Mouse (Mus musculus) G1E (cell line): ENCODE results near the gene Htra3. TPM values are rescaled to one million over a fixed set of nuclear protein-coding genes. Genes with fewer than 3 reads are reported as not detected.

ENCODE experiments used
- ATAC-seq: 2 replicates; pipeline ENCODE4 v1.8.0; 2016; ENCODE audit warnings: mild to moderate bottlenecking; ENCODE audit not compliant: insufficient number of reproducible peaks, poor library complexity, low FRiP score, severe bottlenecking; ENCODE audit errors: extremely low read depth
- DNase-seq: peaks from one replicate; pipeline ENCODE4 v3.0.0; 2012; ENCODE audit warnings: low spot score
- H3K27me3 ChIP-seq: 2 replicates; pipeline ENCODE4 v1.6.1; 2012; ENCODE audit warnings: mild to moderate bottlenecking, low read length, inconsistent platforms; ENCODE audit not compliant: insufficient read depth
- H3K36me3 ChIP-seq: replicated peaks from 2 replicates; pipeline ENCODE3; 2012; ENCODE audit warnings: mild to moderate bottlenecking, inconsistent platforms
- H3K4me1 ChIP-seq: 2 replicates; pipeline ENCODE4 v1.6.1; 2012; ENCODE audit warnings: low read depth, low read length, inconsistent platforms, mixed read lengths; ENCODE audit not compliant: insufficient read depth
- H3K4me3 ChIP-seq: 2 replicates; pipeline ENCODE4 v1.5.1; 2012; ENCODE audit warnings: low read depth, mild to moderate bottlenecking, inconsistent platforms, low read length, moderate library complexity, mixed read lengths
- H3K9me3 ChIP-seq: replicated peaks from 2 replicates; pipeline ENCODE4 v1.6.1; 2012; ENCODE audit warnings: inconsistent platforms
- CTCF ChIP-seq: IDR thresholded peaks from 2 replicates; pipeline ENCODE4 v1.5.1; 2012; ENCODE audit warnings: low read depth, low read length, inconsistent platforms, mixed read lengths
- GATA1 ChIP-seq: IDR thresholded peaks from 2 replicates; pipeline ENCODE4 v1.6.1; 2012; ENCODE audit warnings: borderline replicate concordance, low read length, inconsistent platforms, mixed read lengths
- GATA2 ChIP-seq: IDR thresholded peaks from 2 replicates; pipeline ENCODE4 v1.6.1; 2012; ENCODE audit warnings: low read depth, low read length, inconsistent platforms, borderline replicate concordance
- POLR2AphosphoS5 ChIP-seq: IDR thresholded peaks from 2 replicates; pipeline ENCODE4 v1.6.1; 2012; ENCODE audit warnings: low read depth, low read length, inconsistent platforms; ENCODE audit not compliant: insufficient replicate concordance
- TAL1 ChIP-seq: conservative IDR thresholded peaks from 2 replicates; pipeline ENCODE4 v1.6.1; 2012; ENCODE audit warnings: low read depth, low read length, inconsistent platforms, mixed read lengths
- polyA plus RNA-seq: library from polyadenylated mRNA; stranded (reverse); fragments of >175 nt; gene quantifications from 2 replicates; pipeline ENCODE4 v1.2.3, GENCODE M21; 2012
- total RNA-seq, 2 experiments: library from RNA; stranded (forward) in 1 of 2; stranded (reverse) in 1 of 2; fragments of 200-1000 nt in 1 of 2; fragments of >200 nt in 1 of 2; fragmentation: Nextera tagmentation in 1 of 2; gene quantifications; 2 replicates each; pipeline ENCODE4 v1.2.3; 2014 to 2017

Gene Htra3
- total and polyA plus RNA-seq, 3 experiments = not detected

- no peaks in the 10 kb centered on the region for H3K4me1 ChIP-seq
- peaks cover 6% of the 10 kb centered on the region for H3K27me3 ChIP-seq
- no peak for ATAC-seq
- no peaks in the 10 kb centered on the region for H3K9me3 ChIP-seq
- no peak for DNase-seq
- TF ChIP-seq POLR2AphosphoS5 = no peak
- TF ChIP-seq CTCF = no peak
- TF ChIP-seq TAL1 = no peak
- TF ChIP-seq GATA2 = no peak
- no peak for TF ChIP-seq GATA1
- H3K4me3 ChIP-seq = no peak overlapping the region
- no peaks in the 10 kb centered on the region for H3K36me3 ChIP-seq
These were observed 33.6 kb downstream of the Htra3 start for GRCm38 (mm10) chr5:35645938-35646493.

- H3K36me3 ChIP-seq = no peaks in the 10 kb centered on the region
- TF ChIP-seq GATA1 (no peak), GATA2 (no peak), CTCF (no peak), TAL1 (no peak), POLR2AphosphoS5 (no peak)
- DNase-seq (no peak), ATAC-seq (no peak)
- peaks cover 6% of the 10 kb centered on the region for H3K27me3 ChIP-seq
- no peaks in the 10 kb centered on the region for H3K9me3 ChIP-seq
- H3K4me3 ChIP-seq = no peak overlapping the region
- H3K4me1 ChIP-seq = no peaks in the 10 kb centered on the region
These were observed 35.5 kb downstream of the Htra3 start for GRCm38 (mm10) chr5:35644082-35644481.

GRCm38 (mm10) chr5:35643401-35644048 lies 36.1 kb downstream of the Htra3 start:
- no peak overlapping the region; the same call in 1 of the 2 replicates for H3K4me3 ChIP-seq
- DNase-seq (no peak), ATAC-seq (no peak)
- no peaks in the 10 kb centered on the region for H3K9me3 ChIP-seq
- TF ChIP-seq TAL1 = no peak
- TF ChIP-seq POLR2AphosphoS5 = no peak
- TF ChIP-seq CTCF = no peak
- no peak for TF ChIP-seq GATA1
- TF ChIP-seq GATA2 = no peak
- no peaks in the 10 kb centered on the region for H3K4me1 ChIP-seq
- H3K36me3 ChIP-seq = no peaks in the 10 kb centered on the region
- peaks cover 8% of the 10 kb centered on the region for H3K27me3 ChIP-seq

GRCm38 (mm10) chr5:35641961-35642584 lies 37.5 kb downstream of the Htra3 start:
- Histone ChIP-seq H3K4me3 (no peak overlapping the region), H3K4me1 (no peaks in the 10 kb centered on the region), H3K9me3 (no peaks in the 10 kb centered on the region), H3K27me3 (peaks cover 12% of the 10 kb centered on the region; the same call in 1 of the 2 replicates), H3K36me3 (no peaks in the 10 kb centered on the region)
- ATAC-seq = no peak
- TF ChIP-seq GATA2 (no peak), GATA1 (no peak), CTCF (no peak), TAL1 (no peak), POLR2AphosphoS5 (no peak)
- no peak for DNase-seq

GRCm38 (mm10) chr5:35636016-35636415 lies 43.6 kb downstream of the Htra3 start:
- ATAC-seq (no peak), DNase-seq (no peak)
- Histone ChIP-seq H3K27me3 (peaks cover 6% of the 10 kb centered on the region; the same call in 1 of the 2 replicates), H3K36me3 (no peaks in the 10 kb centered on the region), H3K9me3 (no peaks in the 10 kb centered on the region), H3K4me1 (no peaks in the 10 kb centered on the region), H3K4me3 (no peak overlapping the region)
- TF ChIP-seq GATA2 (no peak), GATA1 (no peak), CTCF (no peak), POLR2AphosphoS5 (no peak)

- ATAC-seq (no peak), DNase-seq (no peak)
- Histone ChIP-seq H3K4me3 (no peak overlapping the region), H3K9me3 (no peaks in the 10 kb centered on the region), H3K36me3 (no peaks in the 10 kb centered on the region), H3K27me3 (peaks cover 2% of the 10 kb centered on the region; the same call in 1 of the 2 replicates), H3K4me1 (no peaks in the 10 kb centered on the region)
- no peak for TF ChIP-seq POLR2AphosphoS5
- no peak for TF ChIP-seq GATA2
- no peak for TF ChIP-seq CTCF
- no peak for TF ChIP-seq GATA1
- no peak for TF ChIP-seq TAL1
These were observed 46.7 kb downstream of the Htra3 start for GRCm38 (mm10) chr5:35632841-35633240.

- Histone ChIP-seq H3K4me1 (no peaks in the 10 kb centered on the region), H3K4me3 (no peak overlapping the region), H3K9me3 (no peaks in the 10 kb centered on the region), H3K36me3 (no peaks in the 10 kb centered on the region), H3K27me3 (no peaks in the 10 kb centered on the region)
- no peak for ATAC-seq
- TF ChIP-seq GATA2 (no peak), CTCF (no peak), GATA1 (no peak), TAL1 (no peak), POLR2AphosphoS5 (no peak)
- no peak for DNase-seq
These were observed 47.8 kb downstream of the Htra3 start for GRCm38 (mm10) chr5:35631755-35632154.
